Mouse (Mus musculus): Measurements from ENCODE around the gene Abi3bp. TPM values are rescaled to one million over a fixed set of nuclear protein-coding genes. Genes with fewer than 3 reads are reported as not detected.

The Abi3bp gene
- polyA plus RNA-seq, 1 experiment from 2014 or later = 0.55 TPM

- H3K27me3 ChIP-seq (ENCODE audit: control insufficient read depth, insufficient read depth, low read length) = no peaks in the 10 kb centered on the region
- H3K27ac ChIP-seq = no peak overlapping the region
- no peak for ATAC-seq (ENCODE audit: low FRiP score)
- no peak overlapping the region for H3K4me2 ChIP-seq (replicated peaks)
- DNase-seq (ENCODE audit: low spot score) = no peak
- H3K9ac ChIP-seq = no peak overlapping the region
- H3K4me3 ChIP-seq (replicated peaks; ENCODE audit: low read length) = no peak overlapping the region
- H3K9me3 ChIP-seq (ENCODE audit: control insufficient read depth, low read length) = no peaks in the 10 kb centered on the region
- no peaks in the 10 kb centered on the region for H3K36me3 ChIP-seq (replicated peaks; ENCODE audit: control insufficient read depth, insufficient read depth)
- no peaks in the 10 kb centered on the region for H3K4me1 ChIP-seq (replicated peaks; ENCODE audit: control insufficient read depth, insufficient read depth, low read length)
- 69% methylated on average over 6 of the region's 6 CpGs for WGBS
Observed at GRCm38 (mm10) chr16:56501101-56501500, 23.4 kb downstream of the Abi3bp start.

GRCm38 (mm10) chr16:56501513-56501912, 23.8 kb downstream of the Abi3bp start:
- WGBS = 61% methylated on average over 2 of the region's 2 CpGs
- no peak overlapping the region for H3K4me2 ChIP-seq (replicated peaks)
- ATAC-seq (ENCODE audit: low FRiP score) = no peak

GRCm38 (mm10) chr16:56502134-56502533, 24.5 kb downstream of the Abi3bp start:
- Histone ChIP-seq H3K4me3 (replicated peaks; ENCODE audit: low read length) (no peak overlapping the region), H3K9me3 (ENCODE audit: control insufficient read depth, low read length) (no peaks in the 10 kb centered on the region), H3K27ac (no peak overlapping the region), H3K4me2 (replicated peaks) (no peak overlapping the region), H3K36me3 (replicated peaks; ENCODE audit: control insufficient read depth, insufficient read depth) (no peaks in the 10 kb centered on the region), H3K27me3 (ENCODE audit: control insufficient read depth, insufficient read depth, low read length) (no peaks in the 10 kb centered on the region), H3K4me1 (replicated peaks; ENCODE audit: control insufficient read depth, insufficient read depth, low read length) (no peaks in the 10 kb centered on the region), H3K9ac (no peak overlapping the region)
- ATAC-seq (ENCODE audit: low FRiP score) (no peak), DNase-seq (ENCODE audit: low spot score) (no peak)
- WGBS = 93% methylated on average over 3 of the region's 3 CpGs

More at GRCm38 (mm10) chr16:56501513-56501912, 23.8 kb downstream of the Abi3bp start:
- no peak for DNase-seq (ENCODE audit: low spot score)
- H3K27me3 ChIP-seq (ENCODE audit: control insufficient read depth, insufficient read depth, low read length) = no peaks in the 10 kb centered on the region
- H3K4me3 ChIP-seq (replicated peaks; ENCODE audit: low read length) = no peak overlapping the region
- no peaks in the 10 kb centered on the region for H3K4me1 ChIP-seq (replicated peaks; ENCODE audit: control insufficient read depth, insufficient read depth, low read length)
- H3K9ac ChIP-seq = no peak overlapping the region
- no peaks in the 10 kb centered on the region for H3K9me3 ChIP-seq (ENCODE audit: control insufficient read depth, low read length)
- H3K36me3 ChIP-seq (replicated peaks; ENCODE audit: control insufficient read depth, insufficient read depth) = no peaks in the 10 kb centered on the region
- H3K27ac ChIP-seq = no peak overlapping the region

- Histone ChIP-seq H3K27me3 (ENCODE audit: control insufficient read depth, insufficient read depth, low read length) (no peaks in the 10 kb centered on the region), H3K4me3 (replicated peaks; ENCODE audit: low read length) (no peak overlapping the region), H3K27ac (no peak overlapping the region), H3K36me3 (replicated peaks; ENCODE audit: control insufficient read depth, insufficient read depth) (no peaks in the 10 kb centered on the region), H3K9ac (no peak overlapping the region), H3K9me3 (ENCODE audit: control insufficient read depth, low read length) (no peaks in the 10 kb centered on the region), H3K4me1 (replicated peaks; ENCODE audit: control insufficient read depth, insufficient read depth, low read length) (no peaks in the 10 kb centered on the region), H3K4me2 (replicated peaks) (no peak overlapping the region)
- DNase-seq (ENCODE audit: low spot score) = no peak
- WGBS = 83% methylated on average over 2 of the region's 2 CpGs
- no peak for ATAC-seq (ENCODE audit: low FRiP score)
Observed at GRCm38 (mm10) chr16:56503941-56504340, 26.3 kb downstream of the Abi3bp start.

GRCm38 (mm10) chr16:56518024-56518423, 40.3 kb downstream of the Abi3bp start:
- DNase-seq (ENCODE audit: low spot score) = no peak
- H3K9me3 ChIP-seq (ENCODE audit: control insufficient read depth, low read length) = no peaks in the 10 kb centered on the region
- H3K27me3 ChIP-seq (ENCODE audit: control insufficient read depth, insufficient read depth, low read length) = no peaks in the 10 kb centered on the region
- H3K27ac ChIP-seq = no peak overlapping the region
- 87% methylated on average over 9 of the region's 9 CpGs for WGBS
- H3K9ac ChIP-seq = no peak overlapping the region
- no peak overlapping the region for H3K4me3 ChIP-seq (replicated peaks; ENCODE audit: low read length)
- no peak for ATAC-seq (ENCODE audit: low FRiP score)
- H3K36me3 ChIP-seq (replicated peaks; ENCODE audit: control insufficient read depth, insufficient read depth) = no peaks in the 10 kb centered on the region
- H3K4me1 ChIP-seq (replicated peaks; ENCODE audit: control insufficient read depth, insufficient read depth, low read length) = no peaks in the 10 kb centered on the region
- H3K4me2 ChIP-seq (replicated peaks) = no peak overlapping the region

- no peak overlapping the region for H3K9ac ChIP-seq
- no peak overlapping the region for H3K4me2 ChIP-seq (replicated peaks)
Observed at GRCm38 (mm10) chr16:56524359-56524758, 46.7 kb downstream of the Abi3bp start.

GRCm38 (mm10) chr16:56526482-56526881, 48.8 kb downstream of the Abi3bp start:
- DNase-seq (ENCODE audit: low spot score) (no peak), ATAC-seq (ENCODE audit: low FRiP score) (no peak)
- Histone ChIP-seq H3K9ac (no peak overlapping the region), H3K4me3 (replicated peaks; ENCODE audit: low read length) (no peak overlapping the region), H3K27ac (no peak overlapping the region), H3K9me3 (ENCODE audit: control insufficient read depth, low read length) (no peaks in the 10 kb centered on the region), H3K27me3 (ENCODE audit: control insufficient read depth, insufficient read depth, low read length) (no peaks in the 10 kb centered on the region), H3K4me2 (replicated peaks) (no peak overlapping the region), H3K4me1 (replicated peaks; ENCODE audit: control insufficient read depth, insufficient read depth, low read length) (no peaks in the 10 kb centered on the region), H3K36me3 (replicated peaks; ENCODE audit: control insufficient read depth, insufficient read depth) (no peaks in the 10 kb centered on the region)
- WGBS = 97% methylated on average over 1 of the region's 1 CpGs

More at GRCm38 (mm10) chr16:56524359-56524758, 46.7 kb downstream of the Abi3bp start:
- no peak overlapping the region for H3K4me3 ChIP-seq (replicated peaks; ENCODE audit: low read length)
- ATAC-seq (ENCODE audit: low FRiP score) (no peak), DNase-seq (ENCODE audit: low spot score) (peak; percentile 21)
- no peak overlapping the region for H3K27ac ChIP-seq
- H3K9me3 ChIP-seq (ENCODE audit: control insufficient read depth, low read length) = no peaks in the 10 kb centered on the region
- H3K4me1 ChIP-seq (replicated peaks; ENCODE audit: control insufficient read depth, insufficient read depth, low read length) = no peaks in the 10 kb centered on the region
- no peaks in the 10 kb centered on the region for H3K36me3 ChIP-seq (replicated peaks; ENCODE audit: control insufficient read depth, insufficient read depth)
- H3K27me3 ChIP-seq (ENCODE audit: control insufficient read depth, insufficient read depth, low read length) = no peaks in the 10 kb centered on the region
- WGBS = 37% methylated on average over 8 of the region's 8 CpGs

GRCm38 (mm10) chr16:56528079-56528688, 50.5 kb downstream of the Abi3bp start:
- Histone ChIP-seq H3K4me1 (replicated peaks; ENCODE audit: control insufficient read depth, insufficient read depth, low read length) (no peaks in the 10 kb centered on the region), H3K27ac (no peak overlapping the region), H3K27me3 (ENCODE audit: control insufficient read depth, insufficient read depth, low read length) (no peaks in the 10 kb centered on the region), H3K9me3 (ENCODE audit: control insufficient read depth, low read length) (no peaks in the 10 kb centered on the region), H3K4me2 (replicated peaks) (no peak overlapping the region), H3K36me3 (replicated peaks; ENCODE audit: control insufficient read depth, insufficient read depth) (no peaks in the 10 kb centered on the region), H3K9ac (no peak overlapping the region), H3K4me3 (replicated peaks; ENCODE audit: low read length) (no peak overlapping the region)
- 75% methylated on average over 3 of the region's 3 CpGs for WGBS
- ATAC-seq (ENCODE audit: low FRiP score) (no peak), DNase-seq (ENCODE audit: low spot score) (no peak)

- no peak overlapping the region for H3K9ac ChIP-seq
- WGBS = 89% methylated on average over 1 of the region's 1 CpGs
- H3K27me3 ChIP-seq (ENCODE audit: control insufficient read depth, insufficient read depth, low read length) = no peaks in the 10 kb centered on the region
- no peak overlapping the region for H3K27ac ChIP-seq
- H3K4me2 ChIP-seq (replicated peaks) = no peak overlapping the region
- no peaks in the 10 kb centered on the region for H3K4me1 ChIP-seq (replicated peaks; ENCODE audit: control insufficient read depth, insufficient read depth, low read length)
- H3K9me3 ChIP-seq (ENCODE audit: control insufficient read depth, low read length) = no peaks in the 10 kb centered on the region
- DNase-seq (ENCODE audit: low spot score) (no peak), ATAC-seq (ENCODE audit: low FRiP score) (no peak)
- H3K4me3 ChIP-seq (replicated peaks; ENCODE audit: low read length) = no peak overlapping the region
- H3K36me3 ChIP-seq (replicated peaks; ENCODE audit: control insufficient read depth, insufficient read depth) = no peaks in the 10 kb centered on the region
Observed at GRCm38 (mm10) chr16:56579536-56579935, 101.9 kb downstream of the Abi3bp start.

GRCm38 (mm10) chr16:56593581-56593980, 115.9 kb downstream of the Abi3bp start:
- Histone ChIP-seq H3K4me1 (replicated peaks; ENCODE audit: control insufficient read depth, insufficient read depth, low read length) (no peaks in the 10 kb centered on the region), H3K27me3 (ENCODE audit: control insufficient read depth, insufficient read depth, low read length) (no peaks in the 10 kb centered on the region), H3K4me3 (replicated peaks; ENCODE audit: low read length) (no peak overlapping the region), H3K36me3 (replicated peaks; ENCODE audit: control insufficient read depth, insufficient read depth) (no peaks in the 10 kb centered on the region), H3K9me3 (ENCODE audit: control insufficient read depth, low read length) (no peaks in the 10 kb centered on the region), H3K9ac (no peak overlapping the region), H3K27ac (no peak overlapping the region), H3K4me2 (replicated peaks) (no peak overlapping the region)
- WGBS = 88% methylated on average over 5 of the region's 5 CpGs
- DNase-seq (ENCODE audit: low spot score) (no peak), ATAC-seq (ENCODE audit: low FRiP score) (no peak)
